Mouse (Mus musculus): ENCODE data around the gene Clcn1. TPM values are rescaled to one million over a fixed set of nuclear protein-coding genes. Genes with fewer than 3 reads are reported as not detected.
A peak's percentile ranks its signal among the peaks of the same experiment; 100 is the strongest.

Clcn1 gene
- total and polyA plus RNA-seq, 2 experiments from 2014 or later: 1.2 to 1.3 TPM

DNA sequence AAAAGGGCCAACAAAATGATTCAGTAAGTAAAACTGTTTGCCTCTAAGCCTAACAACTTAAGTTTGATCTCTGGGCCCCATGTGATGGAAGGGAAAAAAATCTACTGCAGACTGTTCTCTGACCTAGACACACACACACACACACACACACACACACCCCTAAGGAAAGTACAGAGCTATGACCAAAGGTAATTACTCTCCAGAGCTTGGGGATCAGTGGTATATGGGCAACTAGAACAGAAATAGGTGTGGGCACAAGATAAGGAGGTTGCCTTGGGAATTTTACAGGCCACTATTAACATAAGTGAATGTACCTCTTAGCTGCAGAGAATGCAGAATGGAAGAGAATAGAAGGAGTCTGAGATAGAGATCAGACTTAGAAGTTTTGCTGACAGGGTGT is 1.1 kb downstream of the Clcn1 start:
- H3K27me3 ChIP-seq (ENCODE audit: insufficient read depth, low read length): no peaks in the 10 kb centered on the region
- no peak overlapping the region for H3K4me3 ChIP-seq (ENCODE audit: low read depth, low read length)
- ATAC-seq (ENCODE audit: low FRiP score) (no peak), DNase-seq (ENCODE audit: low spot score) (no peak)
- no peaks in the 10 kb centered on the region for H3K9me3 ChIP-seq (ENCODE audit: low read length)
- H3K27ac ChIP-seq (ENCODE audit: low read depth, low read length): no peak overlapping the region
- peaks cover 16% of the 10 kb centered on the region for H3K36me3 ChIP-seq (ENCODE audit: insufficient read depth, low read length)
- no peaks in the 10 kb centered on the region for H3K4me1 ChIP-seq (ENCODE audit: insufficient read depth, low read length)
- no peak overlapping the region for H3K9ac ChIP-seq (replicated peaks; ENCODE audit: low read length, poor library complexity, severe bottlenecking)
- no peak for TF ChIP-seq CTCF (IDR thresholded peaks at IDR 0.05)
- H3K4me2 ChIP-seq (ENCODE audit: low read depth, low read length, poor library complexity, severe bottlenecking): no peak overlapping the region

DNA sequence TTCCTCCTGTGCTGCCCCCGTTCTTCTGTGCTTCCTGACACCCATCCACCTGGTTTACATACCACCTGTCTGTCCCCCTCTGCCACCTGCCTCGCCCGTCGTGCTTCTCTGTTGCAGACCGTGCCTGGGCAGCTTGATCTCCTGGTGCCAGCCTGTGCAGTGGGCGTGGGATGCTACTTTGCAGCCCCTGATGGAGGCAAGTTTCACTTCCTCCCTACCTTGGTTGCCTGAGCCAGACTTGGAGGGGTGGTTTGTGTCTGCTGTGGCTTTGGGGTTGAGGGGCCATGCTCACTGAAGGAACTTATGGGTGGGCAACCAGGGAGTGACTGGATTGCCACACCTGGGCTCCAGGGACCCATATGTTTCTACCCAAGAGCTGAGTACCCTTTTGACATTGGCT is 6.8 kb downstream of the Clcn1 start:
- H3K4me1 ChIP-seq (ENCODE audit: insufficient read depth, low read length): no peaks in the 10 kb centered on the region
- no peaks in the 10 kb centered on the region for H3K27me3 ChIP-seq (ENCODE audit: insufficient read depth, low read length)
- H3K27ac ChIP-seq (ENCODE audit: low read depth, low read length): no peak overlapping the region
- H3K9me3 ChIP-seq (ENCODE audit: low read length): no peaks in the 10 kb centered on the region
- WGBS: 94% methylated on average over 6 of the region's 6 CpGs
- H3K9ac ChIP-seq (replicated peaks; ENCODE audit: low read length, poor library complexity, severe bottlenecking): no peak overlapping the region
- no peak overlapping the region for H3K4me3 ChIP-seq (ENCODE audit: low read depth, low read length)
- no peak for TF ChIP-seq CTCF (IDR thresholded peaks at IDR 0.05)
- peaks cover 6% of the 10 kb centered on the region; the same call in 1 of the 2 replicates for H3K36me3 ChIP-seq (ENCODE audit: insufficient read depth, low read length)
- ATAC-seq (ENCODE audit: low FRiP score) (no peak), DNase-seq (ENCODE audit: low spot score) (no peak)
- no peak overlapping the region for H3K4me2 ChIP-seq (ENCODE audit: low read depth, low read length, poor library complexity, severe bottlenecking)

DNA sequence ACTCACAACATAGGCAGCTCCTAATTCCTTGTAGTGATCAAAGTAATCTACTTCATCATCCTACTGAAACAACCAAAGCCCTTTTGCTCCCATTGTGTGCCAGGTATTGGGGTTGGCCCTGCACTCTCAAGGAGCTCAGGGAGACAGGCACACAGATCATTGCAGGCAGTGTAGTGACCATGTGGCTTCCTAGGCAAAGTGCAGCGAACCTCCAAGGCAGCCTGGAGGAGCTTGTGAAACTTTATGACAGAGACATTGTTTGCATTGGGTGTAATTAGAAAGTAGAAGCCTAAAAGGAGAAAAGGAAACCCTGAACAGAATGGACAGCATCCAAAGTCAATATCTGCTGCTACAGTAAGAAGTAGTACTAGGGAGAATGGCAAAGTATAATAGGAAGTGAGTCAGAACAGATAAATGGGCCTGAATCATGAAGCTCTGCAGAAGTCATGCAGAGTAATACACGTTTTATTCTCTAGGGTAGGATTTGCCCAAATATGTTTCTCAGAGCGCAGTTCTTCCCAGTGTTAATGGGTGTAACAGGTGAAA is 9.1 kb downstream of the Clcn1 start:
- ATAC-seq (ENCODE audit: low FRiP score) (no peak), DNase-seq (ENCODE audit: low spot score) (no peak)
- Histone ChIP-seq H3K9ac (replicated peaks; ENCODE audit: low read length, poor library complexity, severe bottlenecking) (no peak overlapping the region), H3K27me3 (ENCODE audit: insufficient read depth, low read length) (no peaks in the 10 kb centered on the region), H3K4me2 (ENCODE audit: low read depth, low read length, poor library complexity, severe bottlenecking) (no peak overlapping the region), H3K4me1 (ENCODE audit: insufficient read depth, low read length) (no peaks in the 10 kb centered on the region), H3K36me3 (ENCODE audit: insufficient read depth, low read length) (peaks cover 8% of the 10 kb centered on the region; the same call in 1 of the 2 replicates), H3K4me3 (ENCODE audit: low read depth, low read length) (no peak overlapping the region), H3K27ac (ENCODE audit: low read depth, low read length) (no peak overlapping the region), H3K9me3 (ENCODE audit: low read length) (no peaks in the 10 kb centered on the region)
- 83% methylated on average over 3 of the region's 3 CpGs for WGBS
- TF ChIP-seq CTCF (IDR thresholded peaks at IDR 0.05): no peak

DNA sequence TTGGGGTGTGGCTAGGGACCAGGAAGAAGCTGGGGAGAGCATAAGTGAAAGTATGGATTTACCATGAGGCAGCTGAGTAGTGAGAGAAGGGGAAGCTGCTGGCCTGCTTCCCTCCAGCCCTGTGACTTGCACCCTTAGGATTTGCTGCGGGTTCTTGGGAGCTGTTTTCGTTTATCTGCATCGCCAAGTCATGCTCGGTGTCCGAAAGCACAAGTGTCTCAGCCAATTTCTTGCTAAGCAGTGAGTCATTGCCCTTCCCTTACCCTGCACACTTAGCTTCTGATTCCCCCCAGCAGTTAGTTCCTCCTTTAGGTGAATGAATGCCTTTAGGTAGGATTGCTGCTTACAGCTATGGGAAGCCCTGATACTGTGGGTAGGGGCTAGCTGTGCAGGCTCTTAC is 12.9 kb downstream of the Clcn1 start:
- Histone ChIP-seq H3K27ac (ENCODE audit: low read depth, low read length) (no peak overlapping the region), H3K36me3 (ENCODE audit: insufficient read depth, low read length) (peaks cover 5% of the 10 kb centered on the region; the same call in 1 of the 2 replicates), H3K4me1 (ENCODE audit: insufficient read depth, low read length) (no peaks in the 10 kb centered on the region), H3K9ac (replicated peaks; ENCODE audit: low read length, poor library complexity, severe bottlenecking) (no peak overlapping the region), H3K9me3 (ENCODE audit: low read length) (no peaks in the 10 kb centered on the region), H3K4me2 (ENCODE audit: low read depth, low read length, poor library complexity, severe bottlenecking) (no peak overlapping the region), H3K4me3 (ENCODE audit: low read depth, low read length) (no peak overlapping the region), H3K27me3 (ENCODE audit: insufficient read depth, low read length) (no peaks in the 10 kb centered on the region)
- ATAC-seq (ENCODE audit: low FRiP score): no peak
- no peak for TF ChIP-seq CTCF (IDR thresholded peaks at IDR 0.05)
- whole genome bisulfite sequencing: 91% methylated on average over 5 of the region's 5 CpGs
- no peak for DNase-seq (ENCODE audit: low spot score)

DNA sequence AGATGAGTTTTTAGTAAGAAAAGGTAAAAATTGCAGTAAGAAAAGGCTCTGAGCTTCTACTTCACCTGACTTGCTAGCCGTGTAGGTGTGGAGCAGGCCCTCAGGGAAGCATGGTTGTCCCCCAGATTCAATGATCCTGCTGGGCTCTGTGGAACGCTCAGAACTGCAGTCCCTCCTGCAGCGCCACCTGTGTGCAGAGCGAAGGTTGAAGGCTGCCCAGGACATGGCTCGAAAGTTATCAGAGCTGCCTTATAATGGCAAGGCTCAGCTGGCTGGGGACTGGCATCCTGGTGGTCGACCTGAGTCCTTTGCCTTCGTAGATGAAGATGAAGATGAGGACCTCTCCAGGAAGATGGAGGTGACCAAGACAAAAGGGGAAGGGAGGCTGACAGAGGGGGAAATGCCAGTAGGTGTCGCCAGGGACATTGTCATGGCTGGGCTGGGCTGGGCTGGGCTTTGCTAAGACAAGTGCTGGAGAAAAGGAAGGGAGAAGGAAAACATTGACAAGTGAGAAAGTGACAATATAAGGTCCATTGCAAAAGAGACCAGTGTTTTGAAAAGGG is 23.4 kb downstream of the Clcn1 start:
- DNase-seq (ENCODE audit: low spot score) (no peak), ATAC-seq (ENCODE audit: low FRiP score) (no peak)
- TF ChIP-seq CTCF (IDR thresholded peaks at IDR 0.05): peak; percentile 33; the same call in 1 of the 2 replicates
- Histone ChIP-seq H3K36me3 (ENCODE audit: insufficient read depth, low read length) (peaks cover 16% of the 10 kb centered on the region; the same call in 1 of the 2 replicates), H3K9ac (replicated peaks; ENCODE audit: low read length, poor library complexity, severe bottlenecking) (no peak overlapping the region), H3K9me3 (ENCODE audit: low read length) (no peaks in the 10 kb centered on the region), H3K27me3 (ENCODE audit: insufficient read depth, low read length) (no peaks in the 10 kb centered on the region), H3K4me3 (ENCODE audit: low read depth, low read length) (no peak overlapping the region), H3K27ac (ENCODE audit: low read depth, low read length) (no peak overlapping the region), H3K4me2 (ENCODE audit: low read depth, low read length, poor library complexity, severe bottlenecking) (no peak overlapping the region), H3K4me1 (ENCODE audit: insufficient read depth, low read length) (no peaks in the 10 kb centered on the region)
- 55% methylated on average over 8 of the region's 8 CpGs for WGBS

DNA sequence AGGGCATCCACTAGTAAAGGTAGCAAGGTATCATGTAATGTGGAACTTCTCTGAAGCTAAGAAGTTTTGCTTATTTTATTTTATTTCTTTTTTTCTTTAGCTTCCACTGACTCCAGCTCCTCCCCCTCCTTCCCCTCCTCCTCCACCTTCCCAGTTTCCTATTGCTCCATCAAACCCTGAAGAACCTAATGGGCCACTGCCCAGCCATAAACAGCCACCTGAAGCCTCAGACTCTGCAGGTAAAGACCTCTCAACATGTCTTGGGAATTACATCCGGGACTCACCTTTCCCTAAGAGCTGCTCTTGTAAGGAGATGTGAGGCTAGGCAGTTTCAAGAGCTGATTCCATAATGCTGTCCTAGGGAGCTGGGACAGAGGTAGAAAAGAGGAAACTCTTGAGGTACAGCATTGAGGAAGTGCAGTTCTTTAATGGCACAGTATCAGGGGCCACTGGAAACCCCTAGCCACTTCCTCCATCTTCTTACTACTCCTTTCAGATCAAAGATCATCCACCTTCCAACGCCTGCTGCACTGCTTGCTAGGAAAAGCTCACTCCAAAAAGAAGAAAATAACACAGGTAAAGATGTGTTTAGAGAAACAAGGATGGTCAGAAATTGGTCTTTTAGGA is 24.1 kb downstream of the Clcn1 start:
- H3K27me3 ChIP-seq (ENCODE audit: insufficient read depth, low read length): no peaks in the 10 kb centered on the region
- 90% methylated on average over 2 of the region's 2 CpGs for WGBS
- H3K27ac ChIP-seq (ENCODE audit: low read depth, low read length): no peak overlapping the region
- no peaks in the 10 kb centered on the region for H3K4me1 ChIP-seq (ENCODE audit: insufficient read depth, low read length)
- no peak overlapping the region for H3K4me2 ChIP-seq (ENCODE audit: low read depth, low read length, poor library complexity, severe bottlenecking)
- peaks cover 19% of the 10 kb centered on the region; the same call in 1 of the 2 replicates for H3K36me3 ChIP-seq (ENCODE audit: insufficient read depth, low read length)
- H3K9ac ChIP-seq (replicated peaks; ENCODE audit: low read length, poor library complexity, severe bottlenecking): no peak overlapping the region
- H3K4me3 ChIP-seq (ENCODE audit: low read depth, low read length): no peak overlapping the region
- no peak for TF ChIP-seq CTCF (IDR thresholded peaks at IDR 0.05)
- H3K9me3 ChIP-seq (ENCODE audit: low read length): no peaks in the 10 kb centered on the region
- DNase-seq (ENCODE audit: low spot score) (no peak), ATAC-seq (ENCODE audit: low FRiP score) (no peak)

Measured in midbrain, postnatal 0 days (tissue).